Mouse (Mus musculus) myocyte (in vitro differentiated cells): ENCODE results near the gene Rnase2b.

Experiments used
- MYOG ChIP-seq, 3 experiments: IDR thresholded peaks; one replicate each; pipeline ENCODE4 v1.6.1; 2011; ENCODE audit warnings: control low read depth in 2 of 3, low read depth in 2 of 3, mild to moderate bottlenecking in 2 of 3; ENCODE audit not compliant: insufficient read length in 2 of 3, control insufficient read depth in 1 of 3, insufficient read depth in 1 of 3
- POLR2A ChIP-seq: IDR thresholded peaks from one replicate; pipeline ENCODE4 v1.6.1; 2011; ENCODE audit warnings: low read depth, mild to moderate bottlenecking, control low read depth, moderate library complexity; ENCODE audit not compliant: insufficient read length
- TCF3 ChIP-seq: IDR thresholded peaks from one replicate; pipeline ENCODE4 v1.6.1; 2011; ENCODE audit warnings: low read depth, control low read depth; ENCODE audit not compliant: insufficient read length
- USF1 ChIP-seq: IDR thresholded peaks from one replicate; pipeline ENCODE4 v1.6.1; 2011; ENCODE audit warnings: low read depth, mild to moderate bottlenecking, control low read depth, moderate library complexity

GRCm38 (mm10) chr14:51128775-51129623 lies 33.1 kb upstream of the Rnase2b start:
- TF ChIP-seq MYOG (IDR thresholded peaks at IDR 0.05; ENCODE audit: control insufficient read depth in 1 of 3, insufficient read depth in 1 of 3, insufficient read length in 2 of 3, low read depth in 2 of 3) = no peak
- no peak for TF ChIP-seq POLR2A
- no peak for TF ChIP-seq USF1
- no peak for TF ChIP-seq TCF3
